Mouse (Mus musculus): ENCODE results near the gene C5ar1.

Gene C5ar1

GRCm38 (mm10) chr7:16213196-16213595 lies 46.1 kb downstream of the C5ar1 start:
- DNase-seq, result no peak

- no peak for DNase-seq
These were observed 48.4 kb downstream of the C5ar1 start for GRCm38 (mm10) chr7:16210862-16211365.

GRCm38 (mm10) chr7:16208781-16209665 lies 50.3 kb downstream of the C5ar1 start:
- DNase-seq, result no peak

DNA sequence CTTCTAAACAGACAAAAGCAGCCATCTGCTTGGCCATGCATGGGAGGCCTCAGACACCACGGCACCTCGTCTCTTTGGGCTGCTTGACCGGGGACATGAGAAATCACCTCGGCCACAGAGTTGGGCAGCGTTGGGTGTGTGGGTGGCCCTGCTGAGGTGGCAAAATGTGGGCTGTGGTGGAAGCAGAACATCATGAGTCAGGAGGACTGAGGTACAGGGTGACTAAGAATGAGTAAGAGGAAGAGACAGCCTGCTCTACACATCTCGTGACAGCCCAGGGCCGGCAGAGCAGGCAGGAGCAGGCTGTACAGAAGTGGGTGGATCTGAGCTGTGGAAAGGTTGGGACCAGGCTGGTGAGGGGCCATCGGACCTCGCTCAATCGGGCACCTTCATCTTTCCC lies 51.8 kb downstream of the C5ar1 start:
- no peak for DNase-seq

DNA sequence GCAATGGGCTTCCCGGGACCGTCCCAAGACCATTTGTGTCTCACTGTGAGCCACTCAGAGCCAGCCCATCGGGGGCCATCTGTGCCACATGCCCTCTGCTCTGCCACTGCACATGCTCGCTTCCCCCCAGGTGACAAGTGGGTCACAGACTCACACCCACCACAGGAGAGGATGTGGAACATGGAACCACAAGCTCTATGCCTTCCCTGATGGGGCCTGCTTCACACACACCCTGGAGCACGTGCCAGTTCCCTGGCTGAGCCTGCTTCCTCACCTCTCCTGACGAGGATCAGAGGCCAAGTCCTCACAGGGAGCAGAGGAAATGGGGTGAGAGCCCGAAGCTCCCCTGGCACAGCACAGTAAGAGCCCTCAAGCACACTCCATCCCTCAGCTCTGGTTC lies 52.3 kb downstream of the C5ar1 start:
- DNase-seq, result no peak

- DNase-seq, result no peak
These were observed 54.5 kb downstream of the C5ar1 start for GRCm38 (mm10) chr7:16204791-16205190.

DNA sequence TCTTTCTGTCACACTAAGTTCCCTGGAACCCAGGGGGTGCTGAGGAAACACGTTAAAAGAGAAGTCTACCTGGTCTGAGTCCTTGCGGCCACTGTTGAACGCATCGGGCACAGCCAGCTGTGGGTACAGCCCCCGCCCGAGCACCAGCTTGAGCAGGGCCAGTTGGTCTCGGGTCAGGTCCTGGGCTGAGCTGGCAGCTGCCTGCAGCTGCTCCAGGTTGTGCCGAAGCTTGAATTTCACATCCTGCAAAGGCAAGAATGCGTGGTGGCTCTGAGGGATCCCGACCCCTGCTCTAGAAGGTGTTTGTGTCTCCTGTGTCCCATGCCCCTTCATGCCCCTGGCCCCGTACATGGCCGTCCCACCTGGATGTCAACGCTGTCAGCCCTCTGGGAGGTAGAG lies 55.8 kb downstream of the C5ar1 start:
- no peak for DNase-seq

DNA sequence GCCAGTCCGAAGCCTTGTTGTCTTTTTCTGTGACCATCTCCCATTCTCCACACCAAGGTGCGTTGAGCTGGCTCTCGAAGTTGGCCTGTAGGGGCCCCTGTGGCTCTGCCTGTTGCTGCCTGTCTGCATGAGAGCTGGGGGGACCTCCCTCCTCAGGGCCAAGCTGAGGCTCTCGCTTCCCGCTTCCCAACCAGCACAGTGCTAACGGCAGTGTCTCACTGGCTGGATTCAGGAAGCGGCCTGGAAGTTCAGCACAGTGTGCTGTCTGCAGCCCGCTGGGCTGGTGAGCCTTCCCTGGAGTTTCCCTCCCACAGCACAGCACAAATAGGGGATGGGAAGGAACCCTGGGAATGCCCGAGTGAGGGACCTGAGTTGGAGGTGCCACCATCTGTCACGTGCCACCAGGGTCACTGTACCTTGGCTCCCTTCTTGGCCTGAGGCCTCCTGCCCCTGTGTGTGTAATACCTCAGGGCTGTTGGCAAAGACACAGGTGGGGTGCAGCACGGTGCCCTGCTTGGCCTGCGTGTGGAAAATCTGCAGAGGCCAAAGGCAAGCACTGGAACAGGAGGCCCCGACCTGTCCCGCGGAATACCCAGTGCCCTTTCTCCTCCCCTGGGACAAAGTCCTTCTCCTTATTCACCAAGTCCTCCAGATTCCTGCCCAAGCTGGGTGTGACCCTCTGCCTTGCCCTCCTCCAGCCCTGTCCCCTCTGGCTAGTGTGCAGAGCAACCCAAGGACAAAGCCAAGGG lies 56.4 kb downstream of the C5ar1 start:
- DNase-seq, result peak; percentile 92

- DNase-seq, result no peak
These were observed 58.2 kb downstream of the C5ar1 start for GRCm38 (mm10) chr7:16201136-16201535.

DNA sequence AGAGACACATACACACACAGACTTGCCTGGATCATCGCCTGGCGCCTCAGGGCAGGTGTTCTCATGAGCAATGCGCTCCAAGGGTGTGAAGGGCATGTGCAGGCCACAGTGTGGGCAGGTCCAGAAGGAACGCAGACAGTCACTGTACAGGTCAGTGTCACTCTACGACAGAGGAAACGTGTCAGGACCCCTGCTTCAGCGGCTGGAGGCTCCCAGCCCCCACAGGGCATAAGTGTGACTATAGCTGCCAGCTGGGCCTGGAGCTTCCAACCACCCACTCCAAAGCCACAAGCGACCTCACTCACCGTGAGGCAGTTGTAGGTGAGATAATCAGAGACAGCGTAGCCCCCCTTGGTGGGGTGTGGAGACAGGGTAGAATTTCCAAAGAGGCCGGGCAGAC lies 60.8 kb downstream of the C5ar1 start:
- no peak for DNase-seq

- no peak for DNase-seq
These were observed 62.2 kb downstream of the C5ar1 start for GRCm38 (mm10) chr7:16197166-16197565.

All from kidney, adult 11 months (tissue).